Comparison of ENCODE assay signal across 12 mouse cellular contexts in genomic region chr10:52280623-52281022, GRCm38 (mm10). TPM values are rescaled to one million over a fixed set of nuclear protein-coding genes. Genes with fewer than 3 reads are reported as not detected.
"Had no signal": no experiment of that assay in that cellular context is flagged by ENCODE, and none has a peak within 500 bp of the region (broad histone marks: within the 10 kb centered on the region; RNA-seq: fewer than 3 reads in every experiment).

No protein-coding gene starts in this region.

- H3K4me3 ChIP-seq: limb, embryonic 15.5 days; liver, embryonic 12.5 days; midbrain, embryonic 12.5 days; neural tube, embryonic 13.5 days had no signal

- ATAC-seq: intestine, embryonic 16.5 days; liver, embryonic 12.5 days; midbrain, embryonic 16.5 days had no signal

- H3K4me1 ChIP-seq: limb, embryonic 15.5 days; midbrain, embryonic 12.5 days had no signal

- H3K4me2 ChIP-seq: limb, embryonic 15.5 days; liver, embryonic 12.5 days; midbrain, embryonic 12.5 days; neural tube, embryonic 13.5 days had no signal

- H3K36me3 ChIP-seq: limb, embryonic 15.5 days; midbrain, embryonic 12.5 days; neural tube, embryonic 13.5 days had no signal

- H3K9ac ChIP-seq: limb, embryonic 15.5 days; liver, embryonic 12.5 days; midbrain, embryonic 12.5 days; neural tube, embryonic 13.5 days had no signal

- H3K27ac ChIP-seq: limb, embryonic 15.5 days; liver, embryonic 12.5 days; midbrain, embryonic 12.5 days; neural tube, embryonic 13.5 days had no signal

- DNase-seq: kidney, postnatal 10 days; retina, postnatal 1 day; right cerebral cortex, postnatal 4 days; spleen, adult 18-20 months; thymus, postnatal 36 days had no signal

- H3K27me3 ChIP-seq: limb, embryonic 15.5 days; liver, embryonic 12.5 days; midbrain, embryonic 12.5 days; neural tube, embryonic 13.5 days had no signal

- H3K9me3 ChIP-seq: limb, embryonic 15.5 days; liver, embryonic 12.5 days; midbrain, embryonic 12.5 days; neural tube, embryonic 13.5 days had no signal

RNA-seq across cellular contexts. Expression of gene Dcbld1, which starts 47.2 kb away (rescaled TPM):
- total RNA-seq: megakaryocyte-erythroid progenitor cell, adult 5-6 weeks had no signal
